In genomic region chr19:37705722-37706121, GRCm38 (mm10) we compare ENCODE assay signal across 35 mouse cellular contexts. TPM values are rescaled to one million over a fixed set of nuclear protein-coding genes. Genes with fewer than 3 reads are reported as not detected.
"Had no signal": no experiment of that assay in that cellular context is flagged by ENCODE, and none has a peak within 500 bp of the region (broad histone marks: within the 10 kb centered on the region; RNA-seq: fewer than 3 reads in every experiment).

No protein-coding gene starts in this region.

- H3K4me3 ChIP-seq: embryonic facial prominence, embryonic 12.5 days; embryonic facial prominence, embryonic 13.5 days; erythroblast, embryonic 14.5 days; forebrain, embryonic 10.5 days; forebrain, embryonic 12.5 days; forebrain, embryonic 13.5 days; forebrain, embryonic 15.5 days; gastrocnemius, adult 2 months; heart, adult 2 months; heart, embryonic 10.5 days had no signal

- H3K27ac ChIP-seq: embryonic facial prominence, embryonic 12.5 days; embryonic facial prominence, embryonic 13.5 days; forebrain, embryonic 10.5 days; forebrain, embryonic 12.5 days; forebrain, embryonic 13.5 days; forebrain, embryonic 15.5 days; gastrocnemius, adult 2 months; heart, adult 2 months; heart, embryonic 10.5 days had no signal

- H3K4me2 ChIP-seq: embryonic facial prominence, embryonic 12.5 days; embryonic facial prominence, embryonic 13.5 days; forebrain, embryonic 12.5 days; forebrain, embryonic 13.5 days; forebrain, embryonic 15.5 days; heart, embryonic 11.5 days had no signal

- DNase-seq: cerebellum, adult 8-10 months; cerebellum, adult 9-10 months; cerebellum, adult 9-11 months; cerebellum, postnatal 10 days; cerebellum, postnatal 14 days; cerebellum, postnatal 25 days; cerebellum, postnatal 36 days; embryo, embryonic 11 days; forebrain, postnatal 0 days; gastrocnemius, adult 2 months; gastrocnemius, postnatal 10 days; gastrocnemius, postnatal 14 days; gastrocnemius, postnatal 25 days; gastrocnemius, postnatal 36 days; heart, adult 18-20 months; heart, adult 2 months had no signal

- H3K36me3 ChIP-seq: embryonic facial prominence, embryonic 12.5 days; embryonic facial prominence, embryonic 13.5 days; forebrain, embryonic 10.5 days; forebrain, embryonic 12.5 days; forebrain, embryonic 15.5 days; heart, embryonic 10.5 days had no signal

- H3K4me1 ChIP-seq: embryonic facial prominence, embryonic 12.5 days; embryonic facial prominence, embryonic 13.5 days; forebrain, embryonic 10.5 days; forebrain, embryonic 12.5 days; forebrain, embryonic 13.5 days; forebrain, embryonic 15.5 days had no signal

- H3K9ac ChIP-seq: embryonic facial prominence, embryonic 12.5 days; embryonic facial prominence, embryonic 13.5 days; forebrain, embryonic 12.5 days; forebrain, embryonic 13.5 days; forebrain, embryonic 15.5 days; forebrain, postnatal 0 days had no signal

- ATAC-seq: forebrain, embryonic 13.5 days; forebrain, embryonic 14.5 days; forebrain, embryonic 15.5 days; forebrain, embryonic 16.5 days; forebrain, postnatal 0 days had no signal

- H3K9me3 ChIP-seq: embryonic facial prominence, embryonic 12.5 days; embryonic facial prominence, embryonic 13.5 days; forebrain, embryonic 10.5 days; forebrain, embryonic 12.5 days; forebrain, embryonic 13.5 days; forebrain, embryonic 15.5 days; heart, embryonic 10.5 days had no signal

RNA-seq across cellular contexts. Expression of gene Cyp26a1, which starts 8.1 kb away (rescaled TPM):
- total RNA-seq: common myeloid progenitor, adult 5-6 weeks; forebrain, postnatal 0 days; gastrocnemius, adult 18-20 months; granulocyte monocyte progenitor cell, adult 5-6 weeks; heart, adult 18-20 months had no signal
- polyA plus RNA-seq: erythroblast, embryonic 14.5 days; forebrain, embryonic 14.5 days; forebrain, embryonic 15.5 days; forebrain, embryonic 16.5 days had no signal

RNA-seq across cellular contexts. Expression of gene Cyp26c1, which starts 20.3 kb away (rescaled TPM):
- total RNA-seq: common myeloid progenitor, adult 5-6 weeks; forebrain, postnatal 0 days; gastrocnemius, adult 18-20 months; gastrocnemius, adult 8-10 months; gastrocnemius, postnatal 14 days; gastrocnemius, postnatal 36 days; granulocyte monocyte progenitor cell, adult 5-6 weeks; heart, adult 2 months; heart, adult 8-10 months had no signal
- polyA plus RNA-seq: cortical plate, adult 2 months; erythroblast, embryonic 14.5 days; forebrain, embryonic 11.5 days; forebrain, embryonic 12.5 days; forebrain, embryonic 13.5 days; forebrain, embryonic 14.5 days; forebrain, embryonic 15.5 days; forebrain, embryonic 16.5 days; forebrain, postnatal 0 days; frontal cortex, adult 2 months; heart, adult 2 months; heart, embryonic 11.5 days had no signal
